Mouse (Mus musculus) CH12.LX (cell line): ENCODE results near the gene Gm20388. TPM values are rescaled to one million over a fixed set of nuclear protein-coding genes. Genes with fewer than 3 reads are reported as not detected.

Experiments used
- DNase-seq: peaks from one replicate; pipeline ENCODE4 v3.0.0-alpha.2; 2013; ENCODE audit errors: extremely low read depth
- H3K27ac ChIP-seq: 2 replicates; pipeline ENCODE4 v1.5.1; 2012; ENCODE audit warnings: low read depth, mild to moderate bottlenecking, control low read depth, moderate library complexity; ENCODE audit not compliant: insufficient read depth
- H3K27me3 ChIP-seq: replicated peaks from 2 replicates; pipeline ENCODE3; 2012; ENCODE audit warnings: inconsistent platforms
- H3K36me3 ChIP-seq, 2 experiments: replicated peaks in 1 of 2; 2 replicates each; pipeline versions ENCODE3 to v1.6.1; 2012; ENCODE audit warnings: inconsistent platforms in 1 of 2, low read length in 1 of 2, mild to moderate bottlenecking in 1 of 2, mixed read lengths in 1 of 2, moderate library complexity in 1 of 2; ENCODE audit not compliant: control insufficient read depth in 1 of 2, insufficient read depth in 1 of 2
- H3K4me1 ChIP-seq, 2 experiments: 2 replicates each; pipeline ENCODE4 v1.6.1; 2012; ENCODE audit warnings: inconsistent platforms in 1 of 2, moderate library complexity in 1 of 2; ENCODE audit not compliant: insufficient read depth in 2 of 2, control insufficient read depth in 1 of 2
- H3K4me2 ChIP-seq: 2 replicates; pipeline ENCODE4 v1.6.1; 2012; ENCODE audit warnings: low read depth, mild to moderate bottlenecking, control low read depth; ENCODE audit not compliant: poor library complexity, insufficient read depth, severe bottlenecking
- H3K4me3 ChIP-seq, 3 experiments: fragments of 150-350 bp in 1 of 3; sonication (generic) in 1 of 3; replicated peaks in 1 of 3; 2 replicates each; pipeline versions ENCODE3 to v1.5.1; 2011 to 2012; ENCODE audit warnings: low read depth in 2 of 3, low read length in 2 of 3, mild to moderate bottlenecking in 2 of 3, moderate library complexity in 2 of 3, control low read depth in 1 of 3, improper control_type of control experiment in 1 of 3, inconsistent platforms in 1 of 3, mixed read lengths in 1 of 3; ENCODE audit not compliant: poor library complexity in 1 of 3
- H3K79me2 ChIP-seq: replicated peaks from 2 replicates; pipeline ENCODE4 v1.6.1; 2012; ENCODE audit warnings: mild to moderate bottlenecking, moderate library complexity; ENCODE audit not compliant: control insufficient read depth, poor library complexity, insufficient read depth, severe bottlenecking; ENCODE audit errors: extremely low read depth
- H3K9ac ChIP-seq: 2 replicates; pipeline ENCODE4 v1.6.1; 2012; ENCODE audit warnings: low read depth, mild to moderate bottlenecking, control low read depth, moderate library complexity; ENCODE audit not compliant: insufficient read depth
- H3K9me3 ChIP-seq: replicated peaks from 2 replicates; pipeline ENCODE3; 2012; ENCODE audit warnings: low read length, inconsistent platforms, mixed read lengths
- CTCF ChIP-seq, 2 experiments: IDR thresholded peaks in 1 of 2; conservative IDR thresholded peaks in 1 of 2; 2 replicates each; pipeline ENCODE4 v1.5.1; 2011 to 2012; ENCODE audit warnings: low read depth in 2 of 2, low read length in 2 of 2, improper control_type of control experiment in 1 of 2, inconsistent platforms in 1 of 2, mild to moderate bottlenecking in 1 of 2, moderate library complexity in 1 of 2
- IRF4 ChIP-seq: IDR thresholded peaks from 2 replicates; pipeline ENCODE4 v1.6.1; 2014; ENCODE audit warnings: low read depth, mild to moderate bottlenecking, inconsistent platforms, low read length, improper control_type of control experiment
- JUN ChIP-seq: IDR thresholded peaks from 2 replicates; pipeline ENCODE4 v1.6.1; 2011; ENCODE audit warnings: low read depth, mild to moderate bottlenecking, low read length, improper control_type of control experiment, moderate library complexity; ENCODE audit not compliant: insufficient read depth
- KAT2A ChIP-seq: IDR thresholded peaks from 2 replicates; pipeline ENCODE4 v1.6.1; 2012; ENCODE audit warnings: low read length, improper control_type of control experiment, inconsistent platforms; ENCODE audit not compliant: insufficient replicate concordance
- MAFK ChIP-seq: IDR thresholded peaks from 2 replicates; pipeline ENCODE4 v1.6.1; 2011; ENCODE audit warnings: low read length, improper control_type of control experiment; ENCODE audit not compliant: insufficient replicate concordance
- MXI1 ChIP-seq: IDR thresholded peaks from 2 replicates; pipeline ENCODE4 v1.6.1; 2011; ENCODE audit warnings: mild to moderate bottlenecking, low read depth, low read length, improper control_type of control experiment
- NELFE ChIP-seq: IDR thresholded peaks from 2 replicates; pipeline ENCODE4 v1.6.1; 2011; ENCODE audit warnings: low read depth, low read length, improper control_type of control experiment
- RCOR1 ChIP-seq: conservative IDR thresholded peaks from 2 replicates; pipeline ENCODE4 v1.6.1; 2012; ENCODE audit warnings: low read depth, mild to moderate bottlenecking, inconsistent platforms, low read length, improper control_type of control experiment
- TCF12 ChIP-seq: IDR thresholded peaks from 2 replicates; pipeline ENCODE4 v1.6.1; 2014; ENCODE audit warnings: low read depth, mild to moderate bottlenecking, inconsistent platforms, low read length, improper control_type of control experiment
- ZNF384 ChIP-seq: IDR thresholded peaks from 2 replicates; pipeline ENCODE4 v1.6.1; 2012; ENCODE audit warnings: low read depth, low read length, improper control_type of control experiment, inconsistent platforms
- dilution Hi-C: fragments of 300-500 bp; cut with MboI; formaldehyde crosslinking; loops from 2 replicates; pipeline ENCODE4 v1.14.3; 2020; ENCODE audit warnings: low sequenced_read_pairs; ENCODE audit not compliant: extremely low pct_unique_long_range_greater_than_20kb, extremely low pct_ligation_motif_present
- in situ Hi-C: fragments of 300-500 bp; cut with MboI; formaldehyde crosslinking; loops from 3 replicates; pipeline ENCODE4 v1.14.3; 2019; ENCODE audit warnings: low sequenced_read_pairs, low pct_ligation_motif_present, low pct_unique_long_range_greater_than_20kb, mixed read lengths
- polyA plus RNA-seq: library from polyadenylated mRNA; unstranded; fragments of >175 nt; gene quantifications from 2 replicates; pipeline ENCODE4 v1.2.1, GENCODE M21; 2012; ENCODE audit warnings: low read depth; ENCODE audit not compliant: insufficient read length
- total RNA-seq, 2 experiments: library from RNA; depleted of rRNA; stranded (reverse); fragments of 300-350 nt in 1 of 2; fragments of >200 nt in 1 of 2; gene quantifications; 2 replicates each; pipeline ENCODE4 v1.2.3; 2012 to 2014

Gene Gm20388
- total and polyA plus RNA-seq, 3 experiments = 14.8 to 26.3 (median 22.2) TPM

DNA sequence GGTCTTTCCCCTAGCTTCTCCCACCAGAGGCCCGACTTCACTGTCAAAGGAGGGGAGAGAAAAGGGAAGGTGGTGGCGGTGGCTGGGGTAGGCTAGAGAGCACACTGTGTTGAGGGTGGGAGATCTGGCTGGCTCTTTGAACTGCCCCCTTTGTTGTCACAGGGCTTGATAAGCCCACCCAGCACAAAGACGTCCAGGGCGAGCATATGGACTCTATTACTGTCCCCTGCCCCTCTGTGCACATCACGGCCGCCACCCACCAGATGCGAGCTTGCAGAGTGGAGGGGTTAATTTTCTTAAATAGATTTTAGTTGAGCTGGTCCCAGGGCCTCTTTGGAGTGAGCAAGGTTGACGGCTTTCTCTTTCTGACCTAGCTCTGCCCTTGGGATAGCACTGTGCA is 1450.5 kb downstream of the Gm20388 start:
- in situ Hi-C loops (no loop called here), dilution Hi-C loops (no loop called here)
- H3K4me1 ChIP-seq = peaks cover 41 to 55% of the 10 kb centered on the region in 2 experiments
- TF ChIP-seq JUN = no peak
- no peak for TF ChIP-seq TCF12
- TF ChIP-seq KAT2A = no peak
- TF ChIP-seq RCOR1 = no peak
- no peak overlapping the region for H3K9ac ChIP-seq
- no peak overlapping the region for H3K27ac ChIP-seq
- peaks cover 11% of the 10 kb centered on the region for H3K9me3 ChIP-seq
- no peaks in the 10 kb centered on the region for H3K27me3 ChIP-seq
- no peaks in the 10 kb centered on the region for H3K79me2 ChIP-seq
- DNase-seq = no peak
- no peak overlapping the region for H3K4me3 ChIP-seq
- no peak overlapping the region for H3K4me2 ChIP-seq
- no peaks in the 10 kb centered on the region for H3K36me3 ChIP-seq

- Histone ChIP-seq H3K79me2 (no peaks in the 10 kb centered on the region), H3K4me2 (no peak overlapping the region), H3K4me3 (no peak overlapping the region), H3K9me3 (peaks cover 11% of the 10 kb centered on the region), H3K27me3 (no peaks in the 10 kb centered on the region), H3K36me3 (no peaks in the 10 kb centered on the region), H3K4me1 (peaks cover 15 to 31% of the 10 kb centered on the region in 2 experiments), H3K9ac (no peak overlapping the region), H3K27ac (no peak overlapping the region)
- DNase-seq = no peak
- in situ Hi-C loops = no loop called here
- TF ChIP-seq RCOR1 (no peak), MXI1 (no peak), IRF4 (no peak), NELFE (no peak), JUN (no peak), MAFK (no peak), ZNF384 (no peak)
- dilution Hi-C loops = no loop called here
These were observed 1454.0 kb downstream of the Gm20388 start for GRCm38 (mm10) chr8:121364646-121365045.

- no peak for DNase-seq
- TF ChIP-seq CTCF (conservative IDR thresholded peaks at IDR 0.05 in 1 of 2, IDR thresholded peaks at IDR 0.05 in 1 of 2; ENCODE audit: low read depth in 2 of 2, low read length in 2 of 2) (no peak), MAFK (peak; percentile 64)
- Histone ChIP-seq H3K9ac (no peak overlapping the region), H3K27me3 (no peaks in the 10 kb centered on the region), H3K4me2 (no peak overlapping the region), H3K36me3 (no peaks in the 10 kb centered on the region), H3K9me3 (peaks cover 11% of the 10 kb centered on the region), H3K27ac (no peak overlapping the region), H3K4me1 (peaks cover 12 to 26% of the 10 kb centered on the region in 2 experiments), H3K4me3 (no peak overlapping the region), H3K79me2 (no peaks in the 10 kb centered on the region)
- dilution Hi-C loops = no loop called here
- in situ Hi-C loops = no loop called here
These were observed 1454.5 kb downstream of the Gm20388 start for GRCm38 (mm10) chr8:121365150-121365549.
